Mouse (Mus musculus) bone marrow macrophage, adult 2 months (primary cell): ENCODE measurements around the gene Col4a3.

Experiments used
- CTCF ChIP-seq: IDR thresholded peaks from 2 replicates; pipeline ENCODE4 v1.5.1; 2012; ENCODE audit warnings: low read depth, mild to moderate bottlenecking, low read length, moderate library complexity
- POLR2A ChIP-seq: IDR thresholded peaks from 2 replicates; pipeline ENCODE4 v1.6.1; 2012; ENCODE audit warnings: mild to moderate bottlenecking, low read depth, low read length, borderline replicate concordance

DNA sequence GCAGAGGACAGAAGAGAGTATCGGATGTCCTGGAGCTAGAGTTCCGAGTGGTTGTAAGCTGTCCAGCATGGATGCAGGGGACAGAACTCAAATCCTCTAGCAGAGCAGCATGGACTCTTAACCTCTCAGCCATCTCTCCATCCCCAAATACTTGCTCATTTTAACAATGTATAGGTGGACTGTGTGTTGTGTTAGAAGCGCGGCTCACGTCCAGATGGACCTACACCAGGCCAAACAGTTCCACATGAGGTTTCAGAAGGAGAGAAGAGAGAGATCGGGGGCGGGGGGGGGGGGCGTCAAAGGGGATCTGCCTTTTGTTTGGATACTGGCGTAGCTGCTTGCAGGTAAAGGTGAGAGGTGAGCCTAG lies 48.5 kb downstream of the Col4a3 start:
- TF ChIP-seq CTCF (no peak), POLR2A (no peak)
